Mouse (Mus musculus) stomach, embryonic 16.5 days (tissue): ENCODE results near the gene Adrb1. TPM values are rescaled to one million over a fixed set of nuclear protein-coding genes. Genes with fewer than 3 reads are reported as not detected.

Experiments
- polyA plus RNA-seq: library from polyadenylated mRNA; unstranded; fragments of >200 nt; fragmentation: Nextera tagmentation; extraction: Ambion mirVana; gene quantifications from 2 replicates; pipeline ENCODE4 v1.2.1, GENCODE M21; 2015

The Adrb1 gene
- polyA plus RNA-seq, 1 experiment from 2014 or later: 0.34 TPM

Other genes with a start within 250 kb of the Adrb1 start
- gene Dclre1a, start 174.0 kb upstream of the Adrb1 start, polyA plus RNA-seq: 20.6 TPM in 2 replicates
- gene Nhlrc2, start 173.9 kb upstream of the Adrb1 start, polyA plus RNA-seq: 14.5 and 17.7 TPM in 2 replicates
- 19.3 and 20.3 TPM in 2 replicates for gene Ccdc186, start 100.0 kb downstream of the Adrb1 start, polyA plus RNA-seq
- gene Tdrd1, start 104.0 kb downstream of the Adrb1 start, polyA plus RNA-seq: 3.0 and 3.1 TPM in 2 replicates
- gene Vwa2, start 152.1 kb downstream of the Adrb1 start, polyA plus RNA-seq: 2.5 and 2.9 TPM in 2 replicates